Mouse (Mus musculus) gastrocnemius, postnatal 14 days (tissue): ENCODE results near the gene Vinac1. TPM values are rescaled to one million over a fixed set of nuclear protein-coding genes. Genes with fewer than 3 reads are reported as not detected.

Source experiments
- DNase-seq: peaks from one replicate; pipeline ENCODE4 v3.0.0; 2021; ENCODE audit warnings: mixed read lengths
- intact Hi-C: fragments of 180-260 bp; cut with DNase I; formaldehyde crosslinking; loops from one replicate; pipeline ENCODE4 v1.15.1; 2025; ENCODE audit warnings: low total_unique reads
- long read RNA-seq, 2 experiments: library from polyadenylated mRNA; stranded (forward); transcript quantifications; one replicate each; pipeline ENCODE4 v2.0.0; 2021
- total RNA-seq, 2 experiments: library from RNA; stranded (reverse); gene quantifications; 2 replicates each; pipeline ENCODE4 v1.2.3; 2021

Gene Vinac1
- under 1 TPM in 1 of 2 experiments, not detected in 1; 0.04 TPM for total RNA-seq
- long read RNA-seq, experiment 1: 0 reads
- long read RNA-seq, experiment 2: 0 reads

GRCm38 (mm10) chr2:129047811-129048210 lies at the start of gene Vinac1:
TSS of gene Vinac1 (minus strand) at chr2:129048172.
- no peak for DNase-seq
- intact Hi-C loops: no loop called here

DNA sequence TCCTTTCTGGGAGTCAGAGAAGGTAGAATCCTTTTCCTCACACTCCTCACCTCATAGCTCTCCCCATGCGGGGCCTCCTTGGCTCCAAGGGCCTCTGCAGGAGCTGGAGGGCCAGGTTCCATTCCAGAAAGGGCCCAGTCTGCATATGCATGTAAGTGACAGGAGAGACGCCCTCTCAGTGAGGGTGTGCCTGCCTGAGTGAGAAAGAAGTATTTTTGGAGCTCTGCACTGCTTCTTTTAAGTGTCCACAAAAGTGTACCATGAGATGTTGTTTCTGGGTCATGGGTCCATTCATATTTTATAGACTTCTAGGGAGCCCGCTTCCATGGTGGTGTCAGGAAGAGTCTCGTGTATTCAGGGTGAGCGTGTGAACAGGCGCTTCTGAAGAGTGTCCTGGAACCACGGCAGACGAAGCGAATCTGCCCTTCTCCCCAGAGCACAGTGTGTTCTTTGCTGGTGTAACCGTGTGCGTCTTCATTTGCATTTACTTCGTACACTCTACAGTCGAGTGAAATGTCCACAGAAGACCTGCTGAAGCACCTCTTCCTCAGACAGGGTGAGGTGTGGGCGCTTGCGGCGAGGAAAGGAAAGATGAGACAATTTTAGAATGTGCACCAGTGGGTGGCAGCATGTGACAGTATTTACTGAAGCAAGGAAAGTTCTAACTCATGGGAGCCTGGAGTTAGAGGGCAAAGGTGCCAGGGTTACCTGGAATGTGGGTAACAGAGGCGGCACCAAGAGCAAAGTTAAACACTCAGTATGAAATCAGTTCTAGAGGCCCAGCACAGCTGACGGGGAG lies 46.2 kb upstream of the Vinac1 start:
- intact Hi-C loops: no loop called here
- no peak for DNase-seq

- intact Hi-C loops: no loop called here
- peak; percentile 7 for DNase-seq
Observed at GRCm38 (mm10) chr2:129092810-129093209, 44.8 kb upstream of the Vinac1 start.

- intact Hi-C loops: no loop called here
- DNase-seq: no peak
Observed at GRCm38 (mm10) chr2:129090370-129090769, 42.4 kb upstream of the Vinac1 start.

DNA sequence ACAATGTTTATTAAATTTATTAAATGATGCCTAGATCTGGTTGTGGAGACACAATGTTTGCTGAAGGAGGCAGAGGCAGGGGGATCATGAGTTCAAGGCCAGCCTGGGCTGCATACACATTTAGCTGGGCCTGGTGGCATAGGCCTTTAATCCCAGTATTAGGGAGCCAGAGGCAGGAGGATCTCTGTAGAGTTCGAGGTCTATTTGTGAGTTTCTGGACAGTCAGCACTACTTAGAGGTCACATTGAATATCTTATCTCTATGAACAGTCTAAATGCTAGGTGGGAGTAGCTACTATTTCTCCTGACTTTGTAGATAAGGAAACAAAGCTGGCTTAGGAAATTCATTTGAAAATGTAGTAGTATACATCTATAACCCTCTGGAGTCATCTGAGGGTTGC lies 39.5 kb upstream of the Vinac1 start:
- DNase-seq: no peak
- intact Hi-C loops: loop anchor here (10.0 kb wide), 1 partner anchor 143 kb away; the partner anchor contains the start of gene Zc3h8

GRCm38 (mm10) chr2:129084959-129085358 lies 37.0 kb upstream of the Vinac1 start:
- intact Hi-C loops: loop anchor here (10.0 kb wide), 1 partner anchor 140 kb away; the partner anchor contains the start of gene Zc3h8
- DNase-seq: no peak

- no peak for DNase-seq
- intact Hi-C loops: loop anchor here (10.0 kb wide), 1 partner anchor 139 kb away; the partner anchor contains the start of gene Zc3h8
Observed at GRCm38 (mm10) chr2:129083514-129083913, 35.5 kb upstream of the Vinac1 start.

DNA sequence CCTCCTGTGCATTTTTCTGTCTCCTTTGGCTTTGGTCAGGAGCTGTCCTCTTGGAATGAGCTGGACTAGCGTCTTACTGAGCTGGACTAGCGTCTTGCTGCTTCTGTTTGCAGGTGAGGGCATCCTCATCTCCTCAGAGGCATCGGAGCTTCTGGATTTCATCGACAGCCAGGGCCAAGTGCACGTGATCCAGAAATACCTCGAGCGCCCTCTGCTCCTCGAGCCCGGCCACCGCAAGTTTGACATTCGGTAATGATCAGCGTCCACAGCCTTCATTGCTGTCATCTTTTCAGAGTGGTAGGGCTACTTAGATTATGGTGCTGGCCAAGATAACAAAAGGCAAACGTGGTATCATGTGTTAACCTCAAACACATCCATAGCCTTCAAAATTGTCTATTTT lies 33.1 kb upstream of the Vinac1 start:
- intact Hi-C loops: loop anchor here (10.0 kb wide), 1 partner anchor 136 kb away; the partner anchor contains the start of gene Zc3h8

GRCm38 (mm10) chr2:129079194-129079593 lies 31.2 kb upstream of the Vinac1 start:
- no peak for DNase-seq
- intact Hi-C loops: no loop called here

More for the DNA sequence above, 33.1 kb upstream of the Vinac1 start:
- no peak for DNase-seq

DNA sequence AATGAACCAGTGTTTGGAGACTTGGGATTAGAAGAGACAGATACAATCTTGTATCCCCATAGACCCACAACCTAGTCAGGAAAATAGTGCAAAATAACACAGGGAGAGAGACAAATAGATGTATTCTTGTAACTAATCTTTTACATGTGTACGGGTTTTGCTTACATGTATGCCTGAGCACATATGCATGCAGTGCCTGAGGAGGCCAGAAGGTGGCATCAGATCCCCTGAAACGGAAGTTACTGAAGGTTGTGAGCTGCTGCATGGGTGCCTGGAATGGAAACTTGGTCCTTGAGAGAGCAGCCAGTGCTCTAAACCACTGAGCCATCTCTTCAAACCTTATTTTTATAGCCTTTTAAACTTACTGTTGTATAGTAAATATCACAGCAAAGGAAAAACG lies 30.3 kb upstream of the Vinac1 start:
- intact Hi-C loops: no loop called here
- no peak for DNase-seq

GRCm38 (mm10) chr2:129070296-129070695 lies 22.3 kb upstream of the Vinac1 start:
- intact Hi-C loops: no loop called here

DNA sequence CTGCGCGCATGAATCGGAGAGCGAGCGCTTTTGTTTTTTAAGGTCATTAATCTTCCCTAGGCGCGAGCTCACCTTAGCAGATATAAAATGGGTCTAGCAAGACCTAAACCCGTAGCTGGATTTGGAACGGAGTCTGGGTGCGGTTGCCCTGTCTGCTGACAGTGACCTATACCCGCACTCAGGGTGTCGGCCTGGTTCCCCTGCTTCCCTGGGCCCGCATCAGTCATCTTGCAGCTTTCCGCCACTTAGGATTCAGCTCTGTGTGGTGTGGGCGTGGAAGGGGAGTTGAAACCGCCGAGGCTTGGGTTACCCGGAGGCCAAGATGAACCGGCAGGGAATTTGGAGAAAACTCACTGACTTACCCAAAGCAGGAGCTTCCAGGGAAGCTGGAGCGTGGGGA lies 18.4 kb upstream of the Vinac1 start:
- DNase-seq: peak; percentile 55
- intact Hi-C loops: no loop called here

More at GRCm38 (mm10) chr2:129070296-129070695, 22.3 kb upstream of the Vinac1 start:
- DNase-seq: no peak

DNA sequence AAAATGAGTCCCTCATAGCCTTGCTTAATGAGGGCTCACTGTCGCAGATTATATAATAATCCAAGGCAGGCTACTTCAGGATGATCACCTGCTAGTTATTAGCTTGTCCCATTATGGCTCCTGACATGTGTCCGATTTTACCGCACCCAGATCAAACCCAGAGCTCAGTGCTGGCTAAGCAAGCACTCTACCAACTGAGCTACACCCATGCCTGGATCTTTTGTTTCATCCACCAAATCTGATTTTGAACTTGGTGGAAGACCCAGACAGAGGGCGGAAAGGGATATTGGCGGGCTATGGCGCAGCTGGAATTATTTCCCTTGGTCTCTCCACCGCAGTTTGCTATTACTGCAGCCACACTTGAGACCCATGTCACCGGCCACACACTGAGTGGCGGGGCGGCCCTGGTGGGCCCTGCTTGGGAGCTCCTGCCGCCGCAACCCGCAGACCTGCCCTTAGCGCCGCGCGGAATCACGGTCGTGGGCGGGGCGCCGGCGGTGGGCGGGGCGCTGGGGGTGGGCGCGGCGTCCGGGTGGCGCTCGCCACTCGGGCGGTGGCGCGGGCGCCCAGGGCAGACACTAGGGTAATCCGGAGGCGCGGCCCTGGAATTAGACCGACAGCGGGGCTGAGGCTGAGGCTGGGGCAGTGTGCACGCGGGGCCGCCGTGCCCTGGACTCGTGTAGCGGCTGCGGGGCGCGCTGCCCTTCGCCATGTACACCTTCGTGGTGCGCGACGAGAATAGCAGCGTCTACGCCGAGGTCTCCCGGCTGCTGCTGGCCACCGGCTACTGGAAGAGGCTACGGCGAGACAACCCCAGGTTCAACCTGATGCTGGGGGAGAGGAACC lies 17.7 kb upstream of the Vinac1 start, which contains the start of gene Ttl:
Gene Ttl (plus strand): TSS at position 506 of the 846 bp plus-strand sequence.
- intact Hi-C loops: no loop called here
- peak; percentile 77 for DNase-seq

DNA sequence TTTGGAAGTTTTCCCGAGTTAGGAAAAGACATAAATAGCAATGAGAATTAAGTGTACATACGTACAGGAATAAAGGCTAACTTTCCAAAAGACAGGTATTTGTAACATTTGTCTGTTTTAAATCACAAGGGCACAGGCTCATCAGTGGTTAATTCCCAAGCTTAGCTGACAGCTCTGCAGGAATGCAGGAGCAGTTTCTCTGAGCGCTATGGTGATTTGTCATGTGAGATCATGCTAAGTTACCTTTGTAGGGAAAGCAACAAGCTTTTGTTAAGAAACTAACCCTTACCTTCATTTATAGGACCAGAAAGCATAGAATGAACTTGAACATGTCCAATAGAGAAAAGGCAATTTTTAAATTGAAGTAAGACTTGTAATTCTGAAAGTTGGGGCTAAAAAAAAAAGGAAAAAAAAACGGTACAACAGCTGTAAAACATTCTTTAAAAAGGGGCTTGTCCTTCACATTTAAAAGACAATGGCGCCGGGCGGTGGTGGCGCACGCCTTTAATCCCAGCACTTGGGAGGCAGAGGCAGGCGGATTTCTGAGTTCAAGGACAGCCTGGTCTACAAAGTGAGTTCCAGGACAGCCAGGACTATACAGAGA lies 13.6 kb upstream of the Vinac1 start:
- intact Hi-C loops: no loop called here
- DNase-seq: no peak

DNA sequence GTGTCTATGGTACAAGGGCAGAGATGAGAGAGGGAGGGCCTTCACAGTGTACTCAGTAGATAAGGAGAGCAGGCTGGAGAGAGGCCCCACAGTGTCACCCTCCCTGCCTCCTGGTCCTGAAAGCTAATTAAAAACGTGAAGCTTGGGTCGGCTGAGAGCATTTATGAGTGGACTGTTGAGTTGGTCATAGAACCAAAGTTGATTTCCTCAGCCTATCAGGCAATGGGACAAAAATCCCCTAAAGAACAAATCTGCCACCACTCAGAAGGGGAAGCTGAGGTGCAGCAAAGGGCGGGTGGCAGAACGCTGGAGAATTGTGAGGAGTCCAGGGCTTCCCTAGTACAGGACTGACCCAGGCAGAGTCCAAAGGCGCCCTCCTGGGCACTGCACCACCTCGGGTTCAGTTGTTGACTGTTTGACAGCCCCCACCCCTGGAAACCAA lies 10.0 kb upstream of the Vinac1 start:
- DNase-seq: no peak
- intact Hi-C loops: no loop called here

GRCm38 (mm10) chr2:129057256-129057655 lies 9.3 kb upstream of the Vinac1 start:
- intact Hi-C loops: no loop called here
- no peak for DNase-seq

DNA sequence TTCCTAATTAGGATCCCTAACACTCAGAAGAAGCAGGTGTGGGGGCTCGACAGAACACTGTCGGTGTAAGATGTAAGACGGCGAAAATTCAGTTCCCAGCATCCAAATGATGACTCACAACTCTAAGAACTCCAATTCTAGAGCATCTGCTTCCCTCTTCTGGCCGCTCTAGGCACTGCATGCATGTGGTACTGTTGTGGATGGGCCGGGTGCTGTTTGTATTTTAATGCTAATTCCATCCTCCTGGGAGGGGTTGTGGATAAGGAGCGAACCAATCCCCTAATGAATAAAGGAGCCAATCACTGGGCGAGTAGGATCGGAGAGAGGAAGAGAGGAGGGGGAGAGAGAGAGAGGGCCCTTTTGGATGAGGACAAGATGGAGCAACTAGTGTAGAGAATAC lies 8.6 kb upstream of the Vinac1 start:
- DNase-seq: no peak
- intact Hi-C loops: no loop called here

DNA sequence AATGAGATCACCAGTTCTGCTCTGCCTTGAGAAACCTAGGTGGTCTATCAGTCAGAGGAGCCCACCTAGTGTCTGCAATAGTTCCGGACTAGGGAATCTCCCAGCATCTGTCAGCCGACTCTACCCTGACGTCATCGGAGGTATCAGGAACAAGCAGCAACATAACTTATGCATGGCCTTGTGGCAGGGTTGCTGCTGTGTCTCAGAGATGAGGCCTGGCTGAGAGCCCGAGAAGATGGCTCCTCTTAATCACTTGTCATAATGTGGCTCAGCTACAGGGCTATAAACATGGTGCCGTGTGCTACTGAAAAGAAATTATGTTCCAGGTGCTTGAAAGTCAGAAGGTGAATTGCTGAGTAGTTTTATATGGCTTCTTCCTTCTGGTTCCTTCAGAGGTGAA lies 7.8 kb upstream of the Vinac1 start:
- intact Hi-C loops: no loop called here
- DNase-seq: no peak

- no peak for DNase-seq
- intact Hi-C loops: no loop called here
Observed at GRCm38 (mm10) chr2:129052451-129052983, 4.5 kb upstream of the Vinac1 start.

DNA sequence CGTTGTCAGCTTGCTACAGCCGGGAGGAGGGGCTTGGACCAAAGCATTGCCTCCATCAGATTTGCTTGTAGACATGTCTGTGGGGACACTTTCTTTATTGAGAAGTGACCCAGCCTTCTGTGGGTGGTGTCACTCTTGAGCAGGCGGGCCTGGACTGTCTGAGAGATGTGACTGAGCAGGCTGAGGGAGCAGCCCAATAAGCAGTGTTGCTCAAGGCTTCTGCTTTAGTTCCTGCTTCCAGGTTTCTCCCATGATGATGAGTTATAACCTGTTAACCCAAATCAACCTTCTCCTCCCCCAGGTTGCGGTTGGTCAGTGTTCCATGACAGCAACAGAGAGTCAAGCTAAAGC lies 1.2 kb downstream of the Vinac1 start:
- no peak for DNase-seq
- intact Hi-C loops: no loop called here
